Mouse (Mus musculus): ENCODE measurements at regions not wholly inside any gene's neighbourhood (a gene's known extent, or its start where the extent isn't known, plus 50 kb on each side); places are given as distances from the start of the nearest gene placed in this dataset.

DNA sequence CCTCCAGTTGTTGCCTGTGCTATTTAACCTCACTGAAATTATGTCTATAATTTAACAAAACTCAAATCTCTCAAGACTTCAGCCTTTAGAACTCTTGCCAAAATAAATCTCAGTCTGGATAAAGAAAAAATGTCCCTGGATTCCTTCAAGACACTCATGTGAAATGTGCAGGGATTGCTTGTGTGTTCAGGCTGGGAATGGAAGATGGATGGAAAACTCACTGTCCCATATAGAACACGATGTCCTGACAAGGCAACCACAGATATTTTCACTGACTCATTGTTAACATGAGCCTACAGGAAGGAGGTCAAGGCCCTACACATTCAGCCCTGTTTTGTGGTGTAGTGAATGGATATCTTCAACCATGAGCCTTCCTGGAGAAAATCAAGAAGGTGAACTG lies 160.3 kb upstream of the Gorab start (continued):
- no peak for TF ChIP-seq MAX (IDR thresholded peaks at IDR 0.05; ENCODE audit: low read length)

- in situ Hi-C loops (cut with MboI; ENCODE audit: low pct_ligation_motif_present, low pct_unique_long_range_greater_than_20kb, low sequenced_read_pairs) (no loop called here), dilution Hi-C loops (cut with MboI; ENCODE audit: extremely low pct_ligation_motif_present, extremely low pct_unique_long_range_greater_than_20kb, low sequenced_read_pairs) (no loop called here)
- peaks cover 0 to 10% of the 10 kb centered on the region in 2 experiments; a peak in 1 of 4 replicates for H3K4me1 ChIP-seq (ENCODE audit: control insufficient read depth in 1 of 2, insufficient read depth in 2 of 2)
- H3K36me3 ChIP-seq (replicated peaks in 1 of 2; ENCODE audit: control insufficient read depth in 1 of 2, insufficient read depth in 1 of 2, low read length in 1 of 2): no peaks in the 10 kb centered on the region
- DNase-seq (ENCODE audit: extremely low read depth): no peak
- TF ChIP-seq NELFE (IDR thresholded peaks at IDR 0.05; ENCODE audit: low read depth, low read length) (no peak), ZMIZ1 (IDR thresholded peaks at IDR 0.05; ENCODE audit: low read depth, low read length) (no peak), JUN (IDR thresholded peaks at IDR 0.05; ENCODE audit: insufficient read depth, low read depth, low read length) (no peak), ELF1 (IDR thresholded peaks at IDR 0.05; ENCODE audit: low read depth, low read length) (no peak), ZKSCAN1 (IDR thresholded peaks at IDR 0.05; ENCODE audit: borderline replicate concordance, low read depth, low read length) (no peak), POLR2AphosphoS2 (IDR thresholded peaks at IDR 0.05; ENCODE audit: low read depth, low read length) (no peak), ZNF384 (IDR thresholded peaks at IDR 0.05; ENCODE audit: low read depth, low read length) (no peak), MAZ (IDR thresholded peaks at IDR 0.05; ENCODE audit: low read depth, low read length) (no peak), MYC (IDR thresholded peaks at IDR 0.05; ENCODE audit: low read depth, low read length) (no peak), KAT2A (IDR thresholded peaks at IDR 0.05; ENCODE audit: insufficient replicate concordance, low read length) (no peak), TBP (conservative IDR thresholded peaks at IDR 0.05; ENCODE audit: low read depth, low read length) (no peak), CHD2 (IDR thresholded peaks at IDR 0.05; ENCODE audit: low read length) (no peak), POLR2A (IDR thresholded peaks at IDR 0.05; ENCODE audit: low read depth, low read length) (no peak), NRF1 (IDR thresholded peaks at IDR 0.05; ENCODE audit: low read depth, low read length) (no peak)
- no peaks in the 10 kb centered on the region for H3K9me3 ChIP-seq (replicated peaks; ENCODE audit: low read length)
- no peak overlapping the region for H3K27ac ChIP-seq (ENCODE audit: insufficient read depth, low read depth)
- no peak overlapping the region for H3K9ac ChIP-seq (ENCODE audit: insufficient read depth, low read depth)
- no peak overlapping the region for H3K4me3 ChIP-seq (replicated peaks in 1 of 3; ENCODE audit: low read depth in 2 of 3, low read length in 2 of 3, poor library complexity in 1 of 3)
- no peaks in the 10 kb centered on the region for H3K79me2 ChIP-seq (replicated peaks; ENCODE audit: control insufficient read depth, extremely low read depth, insufficient read depth, poor library complexity, severe bottlenecking)
- H3K4me2 ChIP-seq (ENCODE audit: insufficient read depth, low read depth, poor library complexity, severe bottlenecking): no peak overlapping the region
- no peaks in the 10 kb centered on the region for H3K27me3 ChIP-seq (replicated peaks)
Measured at GRCm38 (mm10) chr1:163563064-163563463, 159.6 kb upstream of the Gorab start.

DNA sequence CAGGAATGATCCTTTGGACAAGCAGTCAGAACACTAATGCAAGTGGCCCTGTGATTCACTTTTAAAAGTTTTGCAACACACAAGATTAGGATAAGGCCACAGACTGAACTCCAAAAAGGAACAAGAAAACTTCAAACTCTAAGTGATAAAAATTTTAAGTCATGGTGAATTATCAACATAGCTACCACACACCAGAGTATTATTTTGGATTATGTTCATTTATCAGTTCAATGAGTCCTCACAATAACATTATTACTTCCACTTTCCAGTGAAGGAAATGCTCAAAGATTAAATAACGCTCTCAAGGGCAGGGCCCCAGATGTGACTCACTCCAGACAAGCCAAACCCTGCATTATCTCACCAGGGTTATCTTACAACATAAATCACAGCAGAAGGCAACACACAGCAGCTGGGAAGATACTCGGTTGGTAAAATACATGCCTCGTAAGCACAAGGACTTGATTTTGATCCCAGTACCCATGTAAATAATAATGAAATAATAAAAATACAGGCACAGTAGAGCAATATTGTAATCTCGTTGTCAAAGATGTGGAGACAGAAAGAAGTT lies 158.8 kb upstream of the Gorab start:
- H3K4me1 ChIP-seq (ENCODE audit: control insufficient read depth in 1 of 2, insufficient read depth in 2 of 2): peaks cover 0 to 10% of the 10 kb centered on the region in 2 experiments; a peak in 1 of 4 replicates
- dilution Hi-C loops (cut with MboI; ENCODE audit: extremely low pct_ligation_motif_present, extremely low pct_unique_long_range_greater_than_20kb, low sequenced_read_pairs): no loop called here
- in situ Hi-C loops (cut with MboI; ENCODE audit: low pct_ligation_motif_present, low pct_unique_long_range_greater_than_20kb, low sequenced_read_pairs): no loop called here
- no peak overlapping the region for H3K4me3 ChIP-seq (replicated peaks in 1 of 3; ENCODE audit: low read depth in 2 of 3, low read length in 2 of 3, poor library complexity in 1 of 3)
- DNase-seq (ENCODE audit: extremely low read depth): no peak
- H3K9me3 ChIP-seq (replicated peaks; ENCODE audit: low read length): no peaks in the 10 kb centered on the region
- H3K27me3 ChIP-seq (replicated peaks): no peaks in the 10 kb centered on the region
- H3K4me2 ChIP-seq (ENCODE audit: insufficient read depth, low read depth, poor library complexity, severe bottlenecking): no peak overlapping the region
- H3K36me3 ChIP-seq (replicated peaks in 1 of 2; ENCODE audit: control insufficient read depth in 1 of 2, insufficient read depth in 1 of 2, low read length in 1 of 2): no peaks in the 10 kb centered on the region
- H3K9ac ChIP-seq (ENCODE audit: insufficient read depth, low read depth): no peak overlapping the region
- H3K79me2 ChIP-seq (replicated peaks; ENCODE audit: control insufficient read depth, extremely low read depth, insufficient read depth, poor library complexity, severe bottlenecking): no peaks in the 10 kb centered on the region
- H3K27ac ChIP-seq (ENCODE audit: insufficient read depth, low read depth): no peak overlapping the region
- TF ChIP-seq USF2 (conservative IDR thresholded peaks at IDR 0.05; ENCODE audit: low read depth, low read length) (no peak), SMC3 (IDR thresholded peaks at IDR 0.05; ENCODE audit: low read depth, low read length) (no peak), E2F4 (IDR thresholded peaks at IDR 0.05; ENCODE audit: insufficient replicate concordance, low read depth, low read length) (no peak), TCF12 (IDR thresholded peaks at IDR 0.05; ENCODE audit: low read depth, low read length) (no peak), GABPA (IDR thresholded peaks at IDR 0.05; ENCODE audit: insufficient replicate concordance, low read depth, low read length) (no peak), ZKSCAN1 (IDR thresholded peaks at IDR 0.05; ENCODE audit: borderline replicate concordance, low read depth, low read length) (no peak)
